Mouse (Mus musculus) monocyte, adult 5-6 weeks (primary cell): ENCODE results near the gene Uqcc2. TPM values are rescaled to one million over a fixed set of nuclear protein-coding genes. Genes with fewer than 3 reads are reported as not detected.

ENCODE experiments used
- ATAC-seq: fragments of 153-309, 156-312 bp; replicated peaks from 2 replicates; pipeline ENCODE4 v1.8.0; 2017; ENCODE audit warnings: mild to moderate bottlenecking; ENCODE audit not compliant: low TSS enrichment, insufficient number of reproducible peaks, severe bottlenecking, poor library complexity, low FRiP score
- total RNA-seq: library from RNA; stranded (forward); fragments of 200-1000, 200-491, 200-594 nt; gene quantifications from 3 replicates; pipeline ENCODE4 v1.2.3, GENCODE M21; 2017

Gene Uqcc2
- total RNA-seq: 79.3 to 105 TPM (median 82.5 TPM) in 3 replicates

DNA sequence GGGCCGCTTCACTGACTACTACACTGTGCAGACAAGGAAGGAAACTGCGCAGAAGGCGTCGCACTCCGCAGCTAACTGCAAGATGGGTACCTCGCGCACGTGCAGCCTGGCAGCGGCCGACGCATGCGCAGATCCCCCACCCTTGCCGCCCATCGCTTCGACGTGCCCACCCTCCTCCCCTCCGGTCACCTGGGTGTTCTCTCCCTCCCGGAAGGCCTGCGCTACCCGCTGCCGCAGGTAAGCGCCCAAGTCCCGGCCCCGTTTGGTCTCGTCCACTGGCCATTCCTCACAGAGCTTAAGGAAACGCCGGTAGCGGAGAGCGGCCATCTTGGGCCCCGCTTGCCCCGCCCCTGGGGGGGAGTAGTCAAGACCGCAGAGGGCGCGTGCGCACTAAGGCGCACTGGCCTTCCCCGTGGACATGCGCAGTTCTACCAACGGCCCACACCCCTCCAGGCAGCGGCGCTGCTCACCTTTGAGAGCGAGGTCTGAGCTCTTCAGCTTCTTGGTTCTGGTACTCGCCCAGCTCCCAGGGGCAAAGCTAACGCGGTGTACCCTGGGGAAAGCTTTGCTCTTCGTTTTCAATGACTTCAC lies at the start of gene Uqcc2:
TSS of gene Uqcc2 (minus strand) at position 366 of the 591 bp plus-strand sequence.
- ATAC-seq: peak; percentile 86

DNA sequence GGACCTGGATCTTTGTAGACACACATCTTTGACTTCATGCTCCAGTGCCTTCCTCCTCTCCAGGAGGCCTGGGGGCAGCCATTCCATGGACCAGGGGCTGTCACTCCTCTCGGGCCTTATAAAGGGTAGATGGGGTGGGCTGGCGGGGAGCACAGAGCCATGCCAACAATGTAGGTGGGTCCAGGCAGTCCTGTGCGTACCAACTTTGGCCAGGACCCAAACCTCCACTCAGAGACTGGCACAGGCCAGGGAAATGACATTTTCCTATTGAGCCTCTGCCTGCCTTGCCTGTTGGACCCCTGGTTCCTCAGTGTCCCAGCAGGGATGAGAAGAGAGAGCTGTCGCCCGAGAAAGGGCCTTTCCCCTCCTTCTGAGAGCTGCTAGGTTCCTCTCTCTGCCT lies 48.7 kb upstream of the Uqcc2 start:
- no peak for ATAC-seq

DNA sequence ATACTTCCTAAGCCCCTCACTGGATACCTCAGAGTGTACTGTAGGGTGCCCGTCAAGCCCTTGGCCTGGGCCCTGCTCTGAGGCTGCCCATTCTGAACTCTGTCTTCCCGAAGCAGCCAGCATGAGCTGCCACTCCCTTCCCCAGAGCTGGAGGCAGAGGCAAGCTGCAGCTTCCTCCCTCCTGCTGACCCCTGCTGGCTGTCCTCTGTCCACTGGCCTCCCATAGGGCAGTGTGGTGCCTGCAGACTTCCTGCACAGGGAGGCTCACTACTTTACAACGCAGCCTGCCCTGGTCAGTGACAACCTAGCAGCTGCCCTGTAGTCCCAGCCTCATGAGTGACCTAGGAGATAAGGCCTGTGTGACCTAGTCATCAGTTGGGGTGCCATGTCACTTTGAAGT lies 48.0 kb upstream of the Uqcc2 start:
- ATAC-seq: peak; percentile 74

DNA sequence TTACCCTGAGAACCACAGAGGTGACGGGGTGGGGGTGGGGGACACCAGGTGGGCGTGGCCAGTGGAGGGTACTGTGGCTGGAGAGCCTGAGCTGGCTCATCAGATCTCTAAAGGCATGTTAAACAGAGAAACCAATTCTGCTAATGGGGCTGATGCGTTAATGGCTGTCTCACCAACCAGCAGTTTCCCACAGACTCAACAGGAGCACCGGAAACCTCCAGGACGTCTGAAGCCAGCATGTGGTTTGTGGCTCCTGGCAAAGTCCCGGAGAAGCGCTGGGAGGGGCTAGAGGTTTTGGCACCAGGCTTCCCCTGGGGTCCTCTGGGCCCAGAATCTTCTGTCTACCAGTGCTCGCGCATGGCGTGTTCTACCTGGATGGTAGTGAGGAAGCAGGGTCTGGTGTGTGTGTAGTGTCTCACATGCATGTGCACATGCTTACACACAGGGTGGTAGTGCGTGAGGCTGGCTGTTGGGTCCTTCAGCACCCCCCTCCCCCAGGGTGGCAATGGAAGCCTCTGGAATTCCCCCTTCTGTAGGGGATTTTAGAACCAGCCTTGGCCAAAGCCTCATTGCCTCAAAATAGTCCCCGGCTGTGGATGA lies 46.1 kb upstream of the Uqcc2 start:
- no peak for ATAC-seq

DNA sequence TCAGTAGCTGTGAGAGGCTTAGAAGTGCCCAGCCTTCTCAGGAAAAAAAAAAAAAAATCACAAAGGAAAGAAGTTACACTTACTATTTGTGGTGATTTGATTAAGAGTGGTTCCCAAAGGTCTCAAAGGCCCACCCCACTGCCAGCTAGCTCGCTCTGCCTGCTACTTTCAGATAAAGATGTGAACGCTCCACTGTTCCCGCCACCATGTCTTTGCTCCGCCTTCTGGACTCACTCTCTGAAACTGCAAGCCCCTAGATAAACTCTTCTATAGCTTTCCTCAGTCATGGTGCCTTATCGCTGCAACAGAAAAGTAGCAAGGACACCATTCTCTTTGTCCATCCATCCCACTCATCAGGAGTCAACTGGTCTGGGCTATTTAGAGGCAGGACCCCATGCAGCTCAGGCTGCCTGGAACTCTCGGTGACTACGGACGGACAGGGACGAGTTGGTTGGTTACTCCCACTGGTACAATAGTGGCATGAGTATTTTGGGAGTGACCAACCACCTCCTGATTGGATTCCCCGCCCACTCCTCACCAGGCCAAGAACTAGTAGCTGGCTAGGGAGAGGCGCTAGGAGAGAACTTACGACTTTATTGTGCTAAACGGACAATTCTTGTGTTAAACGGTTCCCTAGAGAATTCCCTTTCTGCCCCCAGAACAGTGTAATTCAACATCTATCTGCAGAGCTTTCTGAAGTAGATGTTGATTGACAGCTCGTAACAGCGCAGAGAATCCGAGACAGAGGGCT lies 44.9 kb upstream of the Uqcc2 start:
- no peak for ATAC-seq

DNA sequence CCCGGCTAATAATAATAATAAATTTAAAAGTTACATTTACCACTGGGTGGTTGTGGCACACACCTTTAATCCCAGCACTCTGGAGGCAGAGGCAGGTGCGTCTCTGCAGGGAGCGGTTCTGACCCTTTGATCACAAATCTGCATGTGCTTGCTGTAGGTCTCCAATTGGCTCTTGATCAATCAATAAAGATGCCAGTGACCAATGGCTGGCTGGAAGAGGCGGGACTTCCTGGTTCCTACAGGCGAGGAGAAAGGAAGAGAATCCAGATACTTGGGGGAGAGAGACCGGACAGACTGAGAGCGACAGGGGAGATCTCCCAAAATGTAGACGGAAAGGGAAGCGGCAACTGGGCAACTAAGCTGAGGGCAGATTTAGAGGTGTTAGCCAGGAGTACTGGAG lies 44.3 kb upstream of the Uqcc2 start:
- ATAC-seq: no peak

DNA sequence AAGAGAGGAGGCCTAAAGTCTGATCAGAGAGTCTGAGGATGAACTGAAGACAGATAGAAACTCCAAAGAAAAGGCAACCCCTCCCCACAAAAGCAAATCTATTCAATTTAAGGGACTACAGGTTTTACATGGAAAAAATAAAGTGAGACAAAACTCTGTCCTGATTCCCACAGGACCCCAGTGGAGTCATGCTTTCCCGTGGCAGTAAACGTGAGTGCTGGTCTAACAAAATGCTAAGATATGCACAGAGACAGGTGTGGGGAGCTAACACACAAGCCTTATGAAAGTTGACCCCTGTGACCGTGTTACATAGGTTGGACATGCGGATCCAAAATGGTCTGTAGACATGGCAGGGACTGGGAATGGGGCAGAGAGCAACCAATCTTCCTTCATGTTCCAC lies 43.0 kb upstream of the Uqcc2 start:
- no peak for ATAC-seq

DNA sequence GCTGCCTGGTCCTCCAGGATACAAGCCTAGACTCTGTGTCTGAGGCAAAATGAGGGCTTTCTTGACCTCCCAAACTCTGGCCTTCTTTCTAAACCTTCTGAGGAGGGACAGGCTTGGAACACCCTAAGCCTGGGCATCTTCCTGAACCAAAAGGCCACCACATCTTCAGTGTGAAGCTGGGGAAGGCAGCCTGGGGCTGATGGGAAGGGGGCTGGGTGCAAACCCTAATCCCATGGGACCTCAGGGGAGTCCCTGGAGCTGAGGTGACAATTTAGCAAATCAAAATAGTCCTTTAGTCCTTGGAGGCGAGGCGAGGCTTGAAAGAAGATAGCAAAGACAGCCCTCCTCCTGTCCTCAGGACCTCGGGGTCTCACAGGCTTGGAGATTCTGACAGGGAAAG lies 42.6 kb upstream of the Uqcc2 start:
- no peak for ATAC-seq

DNA sequence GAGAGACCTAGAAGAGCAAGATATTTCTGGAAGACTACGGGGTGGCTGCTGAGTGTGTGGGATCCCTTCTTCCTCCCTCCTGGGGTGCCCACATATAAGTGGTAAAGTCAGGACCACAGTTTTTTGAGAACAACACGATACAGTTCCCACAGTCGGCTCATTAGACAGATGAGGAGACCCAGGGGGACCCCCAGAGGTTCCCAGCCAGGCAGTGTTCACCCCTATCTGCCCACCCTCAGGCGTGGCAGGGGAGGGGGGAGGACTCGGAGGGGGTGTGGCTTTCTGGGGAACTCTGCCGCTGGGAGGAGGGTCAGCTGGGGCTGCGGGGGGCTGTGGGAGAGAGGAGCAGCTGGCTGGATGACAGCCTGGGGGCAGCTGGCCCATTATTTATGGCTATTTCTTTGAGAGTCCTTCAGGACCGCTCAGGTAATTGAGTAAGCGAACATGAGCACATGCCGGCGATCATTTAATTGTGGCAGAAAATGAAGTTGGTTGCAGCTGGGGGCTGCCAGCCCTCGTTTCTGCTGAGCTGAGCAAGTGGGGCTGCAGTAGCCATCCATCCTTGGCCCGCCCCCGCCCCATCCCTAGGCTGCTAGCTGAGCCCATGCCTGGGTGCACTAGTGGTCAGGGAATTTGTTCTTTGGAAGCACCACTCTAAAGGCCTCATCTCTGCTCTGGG lies 41.6 kb upstream of the Uqcc2 start:
- ATAC-seq: no peak

DNA sequence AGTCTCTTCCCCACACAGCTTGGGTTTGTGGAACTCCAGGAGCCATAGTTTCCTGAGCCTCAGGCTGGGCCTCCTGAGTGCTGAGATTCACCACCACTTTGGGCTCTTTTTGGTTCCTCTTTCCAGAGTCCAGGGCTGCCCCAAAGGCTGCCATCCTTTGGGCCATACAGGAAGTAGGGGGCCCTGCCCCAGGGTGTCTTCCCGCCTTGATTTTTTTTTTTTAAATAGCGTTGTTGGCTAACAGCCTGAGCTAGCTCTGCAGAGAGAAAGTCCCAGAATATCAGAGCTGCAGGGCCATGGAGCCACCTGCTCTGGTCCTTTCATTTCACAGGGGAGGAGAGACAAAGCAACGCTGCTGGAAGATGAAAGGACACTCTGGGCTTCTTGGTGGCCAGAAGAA lies 40.0 kb upstream of the Uqcc2 start:
- ATAC-seq: peak; percentile 86

DNA sequence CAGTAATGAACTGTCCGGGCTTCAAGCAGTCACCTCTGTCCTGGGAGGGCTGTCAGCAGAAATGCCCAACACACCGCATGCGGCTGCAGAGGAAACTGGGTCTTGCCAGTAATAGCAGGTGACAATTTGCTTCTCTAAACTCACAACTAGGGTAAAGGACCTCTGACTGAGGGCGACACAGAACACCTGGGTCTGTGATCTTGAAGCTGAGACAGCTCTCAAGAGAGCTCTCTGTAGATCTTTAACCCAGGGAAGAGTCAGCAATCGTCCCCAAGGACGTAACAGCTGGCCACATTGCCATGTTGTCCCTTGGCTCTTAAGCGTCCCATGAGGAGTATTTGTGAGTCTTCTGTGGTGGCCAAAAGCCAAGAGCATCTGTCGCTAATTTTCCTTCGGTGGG lies 38.7 kb upstream of the Uqcc2 start:
- ATAC-seq: no peak

DNA sequence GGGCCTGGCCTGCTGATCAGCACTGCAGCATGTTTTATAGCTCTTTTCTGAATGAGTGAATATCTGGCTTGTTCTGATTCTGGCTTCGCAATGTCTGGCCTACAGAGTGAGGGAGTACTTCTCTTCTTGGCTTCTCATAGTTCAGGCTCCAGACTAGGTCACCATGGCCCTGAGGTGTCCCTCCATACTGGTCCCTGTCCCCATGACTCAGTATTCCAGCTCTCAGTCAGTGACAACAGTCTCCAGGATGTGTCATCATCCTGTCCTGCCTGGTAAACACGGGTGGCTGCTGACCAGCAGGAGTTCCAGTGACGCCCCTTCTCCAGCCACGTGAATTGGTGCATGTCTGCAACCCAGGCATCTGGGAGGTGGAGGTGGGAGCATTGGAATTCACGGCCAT lies 37.4 kb upstream of the Uqcc2 start:
- ATAC-seq: no peak

DNA sequence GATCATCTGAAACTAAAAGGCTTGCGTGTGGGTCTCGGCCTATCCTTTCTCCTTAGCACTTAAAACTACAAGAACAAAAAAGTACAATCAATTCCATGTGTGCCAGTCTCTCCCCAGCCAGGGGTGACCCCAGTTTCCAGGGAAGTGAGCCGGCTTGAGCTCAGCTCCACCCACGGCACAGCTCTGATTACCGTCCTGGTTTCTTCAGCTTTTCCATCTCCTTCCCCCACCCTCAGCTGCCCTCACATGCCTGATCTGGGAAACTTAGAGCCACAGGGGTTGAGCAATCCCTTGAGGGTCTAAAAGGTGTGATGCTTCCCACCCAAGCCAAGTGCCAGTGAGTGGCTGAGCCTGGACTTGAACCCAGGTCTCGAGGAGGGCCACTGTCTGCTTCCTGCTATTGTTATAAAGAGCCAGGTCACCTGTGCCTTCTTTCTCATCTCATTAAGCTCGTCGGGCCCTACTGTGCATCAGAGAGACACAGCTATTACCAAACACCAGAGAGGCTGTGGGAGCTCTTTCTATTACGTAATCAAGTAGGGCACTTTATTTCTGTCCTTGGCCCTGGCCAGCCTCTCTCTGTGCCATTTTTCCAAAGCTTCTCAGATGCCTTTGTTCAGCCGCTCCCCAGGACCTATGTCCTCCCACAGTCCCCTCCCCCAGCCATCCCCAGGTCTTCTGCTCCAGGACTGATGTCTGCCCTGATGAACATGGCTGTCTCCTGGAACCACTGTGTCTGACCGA lies 36.4 kb upstream of the Uqcc2 start:
- ATAC-seq: no peak

DNA sequence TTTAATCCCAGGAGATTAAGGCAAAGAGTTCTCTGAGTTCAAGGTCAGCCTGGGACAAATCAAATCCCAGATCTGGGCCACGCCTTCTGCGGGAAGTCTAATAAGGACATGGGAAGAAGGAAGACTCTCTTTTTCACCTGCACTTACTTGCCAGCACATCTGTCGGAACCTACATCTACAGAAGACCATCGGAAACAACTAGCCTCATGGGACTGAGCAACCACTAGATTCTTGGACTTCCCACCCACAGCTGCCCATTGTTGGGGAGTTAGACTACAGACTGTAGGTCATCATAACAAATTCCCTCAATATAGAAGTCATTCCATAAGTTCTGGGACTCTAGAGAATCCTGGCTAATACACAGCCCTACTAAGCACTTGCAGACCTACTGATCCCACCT lies 34.9 kb upstream of the Uqcc2 start:
- no peak for ATAC-seq

DNA sequence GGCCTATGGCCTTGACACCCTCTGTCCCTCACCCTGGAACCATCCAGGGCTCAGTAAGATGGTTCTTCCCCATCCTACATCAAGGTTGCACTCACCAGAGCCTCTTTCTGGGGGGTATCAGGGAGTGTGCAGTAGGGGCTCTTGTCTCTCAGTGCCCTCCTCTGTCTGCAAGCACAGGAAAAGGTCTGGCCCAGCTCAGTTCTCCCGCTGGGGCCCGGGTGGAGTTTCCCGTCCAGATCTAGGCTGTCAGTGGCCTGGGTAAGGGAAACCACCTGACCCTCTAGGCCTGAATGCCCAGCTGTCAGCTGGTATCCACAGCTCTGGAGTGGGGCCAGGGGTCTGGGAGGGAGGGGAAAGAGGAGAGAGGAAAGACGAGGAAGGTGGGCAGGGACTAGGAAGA lies 33.8 kb upstream of the Uqcc2 start, which contains the start of gene Ip6k3:
TSS of gene Ip6k3 (minus strand) at position 251 of the 400 bp plus-strand sequence.
- ATAC-seq: no peak

DNA sequence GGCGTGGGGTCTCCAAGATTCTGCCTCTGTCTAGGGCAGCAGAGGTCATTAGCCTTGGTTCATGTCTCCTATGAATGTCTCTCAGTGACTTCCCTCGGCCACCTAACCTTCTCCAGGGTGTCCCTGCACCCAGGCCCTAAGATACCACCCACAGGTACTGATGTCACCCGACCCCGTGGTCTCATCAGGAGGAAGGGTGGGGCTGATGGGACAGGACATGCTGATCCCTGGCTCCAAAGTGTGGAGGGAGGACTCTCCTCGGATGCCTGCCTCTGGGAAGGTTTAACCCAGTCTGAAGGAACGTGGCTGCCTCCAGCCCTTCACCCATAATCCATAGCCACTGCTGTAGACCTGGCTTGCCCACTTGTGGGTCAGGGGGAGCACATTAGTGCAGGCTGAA lies 33.2 kb upstream of the Uqcc2 start:
- ATAC-seq: no peak

DNA sequence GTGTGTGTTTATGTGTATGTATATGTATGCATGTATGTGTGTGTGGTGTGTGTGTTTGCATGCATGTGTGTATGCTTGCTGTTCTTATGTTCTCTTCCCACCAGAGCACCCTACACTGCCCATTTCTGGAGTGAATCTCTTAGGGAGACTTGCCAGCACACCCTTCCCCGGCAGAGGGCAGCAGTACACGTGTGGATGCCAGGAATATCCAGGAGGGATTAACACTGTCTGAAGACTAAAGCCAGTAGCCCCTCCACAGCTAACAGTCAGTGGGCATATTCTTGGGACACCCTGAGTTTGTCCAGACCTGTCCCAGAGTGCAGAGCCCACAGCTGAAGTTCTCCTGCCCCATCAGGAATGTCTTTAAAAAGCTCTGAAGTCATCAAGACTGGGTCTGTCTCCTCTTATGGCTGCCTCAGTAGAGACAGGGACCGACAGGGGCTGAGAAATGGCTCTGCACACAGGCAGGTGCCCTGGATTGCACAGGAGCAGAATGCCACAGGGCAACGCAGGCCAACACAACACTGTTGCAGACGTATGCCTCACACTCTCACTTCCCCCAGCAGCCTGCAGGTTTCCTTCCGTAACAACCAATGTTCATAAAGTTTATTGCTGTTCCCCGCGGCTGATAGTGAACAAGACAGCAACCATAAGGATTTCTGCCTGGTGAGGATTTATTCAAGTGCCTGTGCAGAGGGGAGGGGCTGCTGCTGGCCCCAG lies 31.5 kb upstream of the Uqcc2 start:
- peak; percentile 42; the same call in 1 of the 2 replicates for ATAC-seq

DNA sequence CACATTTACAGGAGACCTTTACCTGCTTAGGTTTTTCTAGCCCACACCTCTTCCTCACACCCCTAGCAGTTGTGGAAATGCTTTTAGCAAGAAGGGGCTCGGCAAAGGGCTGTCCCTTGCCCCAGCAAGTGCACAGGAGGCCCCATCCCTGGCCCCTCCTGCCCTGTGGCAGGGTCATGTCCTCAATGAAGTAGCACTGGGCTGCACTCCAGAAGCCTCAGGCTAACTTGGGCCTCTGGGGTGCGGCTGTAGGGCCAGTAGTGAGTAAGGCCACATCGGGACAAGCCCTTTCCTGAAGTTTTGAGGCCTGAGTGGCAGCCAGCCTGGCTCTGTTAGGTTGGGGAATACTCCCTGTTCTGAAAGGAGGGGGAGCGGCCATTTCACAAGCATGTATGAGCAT lies 27.2 kb upstream of the Uqcc2 start:
- no peak for ATAC-seq
